Mouse (Mus musculus): Measurements from ENCODE around the gene Mgmt. TPM values are rescaled to one million over a fixed set of nuclear protein-coding genes. Genes with fewer than 3 reads are reported as not detected.

Mgmt gene
- total and polyA plus RNA-seq, 3 experiments = 5.2 to 10.8 (median 8.5) TPM

GRCm38 (mm10) chr7:136872059-136872458 lies 22.4 kb upstream of the Mgmt start:
- Histone ChIP-seq H3K27ac (ENCODE audit: insufficient read depth, low read depth) (no peak overlapping the region), H3K4me2 (ENCODE audit: insufficient read depth, low read depth, poor library complexity, severe bottlenecking) (peak overlapping the region; percentile 85), H3K9me3 (replicated peaks; ENCODE audit: low read length) (no peaks in the 10 kb centered on the region), H3K79me2 (replicated peaks; ENCODE audit: control insufficient read depth, extremely low read depth, insufficient read depth, poor library complexity, severe bottlenecking) (no peaks in the 10 kb centered on the region), H3K4me1 (ENCODE audit: control insufficient read depth in 1 of 2, insufficient read depth in 2 of 2) (peaks cover 2 to 18% of the 10 kb centered on the region in 2 experiments; a peak in 2 of 4 replicates), H3K27me3 (replicated peaks) (peaks cover 4% of the 10 kb centered on the region), H3K36me3 (replicated peaks in 1 of 2; ENCODE audit: control insufficient read depth in 1 of 2, insufficient read depth in 1 of 2, low read length in 1 of 2) (no peaks in the 10 kb centered on the region), H3K9ac (ENCODE audit: insufficient read depth, low read depth) (no peak overlapping the region), H3K4me3 (replicated peaks in 1 of 3; ENCODE audit: low read depth in 2 of 3, low read length in 2 of 3, poor library complexity in 1 of 3) (peak overlapping the region in 1 of 3 experiments; percentile 6)
- peak; percentile 88 for DNase-seq (ENCODE audit: extremely low read depth)
- in situ Hi-C loops (cut with MboI; ENCODE audit: low pct_ligation_motif_present, low pct_unique_long_range_greater_than_20kb, low sequenced_read_pairs) (no loop called here), dilution Hi-C loops (cut with MboI; ENCODE audit: extremely low pct_ligation_motif_present, extremely low pct_unique_long_range_greater_than_20kb, low sequenced_read_pairs) (no loop called here)
- TF ChIP-seq TBP (conservative IDR thresholded peaks at IDR 0.05; ENCODE audit: low read depth, low read length) (no peak), CHD2 (IDR thresholded peaks at IDR 0.05; ENCODE audit: low read length) (no peak), PAX5 (IDR thresholded peaks at IDR 0.05; ENCODE audit: low read length) (no peak), SIN3A (IDR thresholded peaks at IDR 0.05; ENCODE audit: low read length) (peak; percentile 27; the same call in 1 of the 2 replicates), MEF2A (IDR thresholded peaks at IDR 0.05; ENCODE audit: borderline replicate concordance, low read depth, low read length) (peak; percentile 88), MYC (IDR thresholded peaks at IDR 0.05; ENCODE audit: low read depth, low read length) (no peak)

- no peaks in the 10 kb centered on the region for H3K79me2 ChIP-seq (replicated peaks; ENCODE audit: control insufficient read depth, extremely low read depth, insufficient read depth, poor library complexity, severe bottlenecking)
- dilution Hi-C loops (cut with MboI; ENCODE audit: extremely low pct_ligation_motif_present, extremely low pct_unique_long_range_greater_than_20kb, low sequenced_read_pairs) (no loop called here), in situ Hi-C loops (cut with MboI; ENCODE audit: low pct_ligation_motif_present, low pct_unique_long_range_greater_than_20kb, low sequenced_read_pairs) (no loop called here)
- no peak overlapping the region for H3K4me2 ChIP-seq (ENCODE audit: insufficient read depth, low read depth, poor library complexity, severe bottlenecking)
- H3K27me3 ChIP-seq (replicated peaks) = peaks cover 4% of the 10 kb centered on the region
- H3K9ac ChIP-seq (ENCODE audit: insufficient read depth, low read depth) = no peak overlapping the region
- H3K4me1 ChIP-seq (ENCODE audit: control insufficient read depth in 1 of 2, insufficient read depth in 2 of 2) = peaks cover 2 to 18% of the 10 kb centered on the region in 2 experiments; a peak in 2 of 4 replicates
- no peak overlapping the region for H3K4me3 ChIP-seq (replicated peaks in 1 of 3; ENCODE audit: low read depth in 2 of 3, low read length in 2 of 3, poor library complexity in 1 of 3)
- TF ChIP-seq UBTF (IDR thresholded peaks at IDR 0.05; ENCODE audit: low read depth, low read length) = no peak
- TF ChIP-seq HCFC1 (IDR thresholded peaks at IDR 0.05; ENCODE audit: low read depth, low read length) = no peak
- no peak for TF ChIP-seq NRF1 (IDR thresholded peaks at IDR 0.05; ENCODE audit: low read depth, low read length)
- TF ChIP-seq ZC3H11A (IDR thresholded peaks at IDR 0.05; ENCODE audit: low read depth, low read length) = no peak
- no peak for TF ChIP-seq CHD2 (IDR thresholded peaks at IDR 0.05; ENCODE audit: low read length)
- TF ChIP-seq USF1 (IDR thresholded peaks at IDR 0.05; ENCODE audit: low read depth, low read length) = no peak
- TF ChIP-seq GABPA (IDR thresholded peaks at IDR 0.05; ENCODE audit: insufficient replicate concordance, low read depth, low read length) = no peak
- no peak for TF ChIP-seq CHD1 (IDR thresholded peaks at IDR 0.05; ENCODE audit: low read depth, low read length)
- no peak for TF ChIP-seq E2F4 (IDR thresholded peaks at IDR 0.05; ENCODE audit: insufficient replicate concordance, low read depth, low read length)
- no peak for TF ChIP-seq USF2 (conservative IDR thresholded peaks at IDR 0.05; ENCODE audit: low read depth, low read length)
- TF ChIP-seq JUND (conservative IDR thresholded peaks at IDR 0.05; ENCODE audit: low read depth, low read length) = no peak
- TF ChIP-seq SMC3 (IDR thresholded peaks at IDR 0.05; ENCODE audit: low read depth, low read length) = no peak
- no peak for TF ChIP-seq PAX5 (IDR thresholded peaks at IDR 0.05; ENCODE audit: low read length)
- TF ChIP-seq BHLHE40 (IDR thresholded peaks at IDR 0.05; ENCODE audit: low read depth, low read length) = no peak
- no peak for TF ChIP-seq TCF12 (IDR thresholded peaks at IDR 0.05; ENCODE audit: low read depth, low read length)
- H3K27ac ChIP-seq (ENCODE audit: insufficient read depth, low read depth) = no peak overlapping the region
- H3K9me3 ChIP-seq (replicated peaks; ENCODE audit: low read length) = no peaks in the 10 kb centered on the region
- H3K36me3 ChIP-seq (replicated peaks in 1 of 2; ENCODE audit: control insufficient read depth in 1 of 2, insufficient read depth in 1 of 2, low read length in 1 of 2) = no peaks in the 10 kb centered on the region
- no peak for DNase-seq (ENCODE audit: extremely low read depth)
Measured at GRCm38 (mm10) chr7:136874396-136874795, 20.0 kb upstream of the Mgmt start.

Measured in CH12.LX (cell line).